Mouse (Mus musculus) limb, embryonic 14.5 days (tissue): ENCODE measurements around the gene Ptpra. TPM values are rescaled to one million over a fixed set of nuclear protein-coding genes. Genes with fewer than 3 reads are reported as not detected.
"Not testable (repeated sequence)": the region's sequence is repeated elsewhere in the genome, so short reads cannot be mapped to it uniquely, and the experiment has no call there.

Experiments used
- ATAC-seq: fragments of 200-750 bp; cut with Nextera tagmentation; 2 replicates; pipeline ENCODE4 v1.8.0; 2017; ENCODE audit warnings: low read depth, moderate number of reproducible peaks, moderate TSS enrichment; ENCODE audit not compliant: low FRiP score
- DNase-seq: peaks from one replicate; pipeline ENCODE4 v3.0.0-alpha.2; 2015; ENCODE audit warnings: low spot score
- H3K27ac ChIP-seq: fragments of 300-500 bp; sonication (generic); replicated peaks from 2 replicates; pipeline ENCODE4 v1.5.1; 2014; ENCODE audit warnings: low read depth, mild to moderate bottlenecking, low read length, moderate library complexity, mixed read lengths
- H3K27me3 ChIP-seq: fragments of 300-500 bp; sonication (generic); 2 replicates; pipeline ENCODE4 v1.6.1; 2014; ENCODE audit warnings: low read length, mixed read lengths; ENCODE audit not compliant: control insufficient read depth, insufficient read depth
- H3K36me3 ChIP-seq: fragments of 300-500 bp; sonication (generic); 2 replicates; pipeline ENCODE4 v1.6.1; 2014; ENCODE audit warnings: mild to moderate bottlenecking, low read length, moderate library complexity, mixed read lengths; ENCODE audit not compliant: control insufficient read depth, insufficient read depth
- H3K4me1 ChIP-seq: fragments of 300-500 bp; sonication (generic); 2 replicates; pipeline ENCODE4 v1.6.1; 2014; ENCODE audit warnings: antibody characterized with exemption, low read length, mixed read lengths; ENCODE audit not compliant: control insufficient read depth, insufficient read depth
- H3K4me2 ChIP-seq: fragments of 300-500 bp; sonication (generic); replicated peaks from 2 replicates; pipeline ENCODE4 v1.6.1; 2014; ENCODE audit warnings: low read depth, mild to moderate bottlenecking, low read length, moderate library complexity; ENCODE audit not compliant: severe bottlenecking
- H3K4me3 ChIP-seq: fragments of 300-500 bp; sonication (generic); replicated peaks from 2 replicates; pipeline ENCODE4 v1.5.1; 2014; ENCODE audit warnings: low read length
- H3K9ac ChIP-seq: fragments of 300-500 bp; sonication (generic); 2 replicates; pipeline ENCODE4 v1.6.1; 2014; ENCODE audit warnings: mild to moderate bottlenecking, low read depth, low read length, moderate library complexity; ENCODE audit not compliant: severe bottlenecking
- H3K9me3 ChIP-seq: fragments of 300-500 bp; sonication (generic); 2 replicates; pipeline ENCODE4 v1.6.1; 2016; ENCODE audit warnings: low read length; ENCODE audit not compliant: control insufficient read depth
- POLR2A ChIP-seq: fragments of 200-500 bp; IDR thresholded peaks from 2 replicates; pipeline ENCODE4 v1.8.0; 2012; ENCODE audit warnings: inconsistent platforms, mild to moderate bottlenecking, moderate library complexity, borderline replicate concordance; ENCODE audit not compliant: insufficient read depth, insufficient read length; ENCODE audit errors: extremely low read depth
- WGBS: fragments of 180-500 bp; shearing (Covaris S2); extraction: QIAGEN DNeasy Blood & Tissue Kit; methylation state at CpG from one replicate; pipeline ENCODE4 v1.1.7; 2014; 5-methylcytosine and 5-hydroxymethylcytosine counted together
- polyA plus RNA-seq, 2 experiments: library from polyadenylated mRNA; depleted of rRNA in 1 of 2; stranded (reverse) in 1 of 2; unstranded in 1 of 2; fragments of >200 nt; fragmentation: Nextera tagmentation in 1 of 2; extraction: Ambion mirVana in 1 of 2; gene quantifications; 2 replicates each; pipeline versions ENCODE4 v1.2.1 to v1.2.3; 2012 to 2014

Gene Ptpra
- polyA plus RNA-seq, 2 experiments = 94.9 to 118 TPM

DNA sequence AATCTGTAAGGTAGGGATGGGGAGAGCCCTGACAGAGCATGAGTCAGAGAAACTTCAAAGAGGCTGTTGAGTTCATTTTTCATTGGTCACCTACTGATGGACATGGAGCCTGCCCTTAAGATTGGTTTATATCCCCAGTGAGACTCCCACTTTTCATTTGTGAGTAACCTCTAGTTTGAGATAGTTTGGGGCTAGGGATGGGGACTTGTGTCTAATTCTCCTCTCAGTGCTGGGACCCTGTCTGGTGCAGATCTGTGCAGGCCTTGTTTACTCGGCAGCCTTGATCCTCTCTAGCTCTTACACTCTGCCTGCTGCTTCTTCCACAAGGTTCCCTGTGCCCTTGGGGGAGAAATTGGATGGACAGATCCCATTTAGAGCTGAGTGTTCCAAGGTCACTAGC, 34.1 kb downstream of the Ptpra start:
- Histone ChIP-seq H3K36me3 (no peaks in the 10 kb centered on the region), H3K4me2 (no peak overlapping the region), H3K9ac (no peak overlapping the region), H3K4me3 (no peak overlapping the region), H3K27ac (no peak overlapping the region), H3K27me3 (no peaks in the 10 kb centered on the region), H3K9me3 (peaks cover 4% of the 10 kb centered on the region; the same call in 1 of the 2 replicates), H3K4me1 (no peaks in the 10 kb centered on the region)
- TF ChIP-seq POLR2A = no peak
- no peak for DNase-seq
- 87% methylated on average over 1 of the region's 1 CpGs for WGBS
- no peak for ATAC-seq

DNA sequence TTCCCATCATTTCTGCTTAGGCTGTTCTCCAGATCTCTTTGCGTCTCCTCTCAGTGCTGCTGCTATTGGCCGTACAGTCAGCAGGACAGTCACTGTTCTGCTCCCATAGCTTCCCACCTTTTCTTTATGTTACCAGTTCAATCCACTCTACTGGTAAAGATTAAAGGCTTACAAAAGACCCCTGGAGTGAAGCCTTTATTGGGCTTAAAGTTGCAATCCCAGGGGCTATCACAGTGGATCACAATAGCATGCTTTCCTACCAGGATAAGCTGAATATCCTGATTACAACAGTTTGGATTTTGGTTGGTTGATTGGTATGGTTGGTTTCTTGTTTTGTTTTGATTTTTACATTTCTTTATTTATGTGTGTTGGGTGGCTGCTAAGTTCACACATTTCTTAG, 37.9 kb downstream of the Ptpra start:
- H3K36me3 ChIP-seq = no peaks in the 10 kb centered on the region
- no peaks in the 10 kb centered on the region for H3K9me3 ChIP-seq
- WGBS = 80% methylated on average over 2 of the region's 2 CpGs
- no peak for DNase-seq
- H3K9ac ChIP-seq = no peak overlapping the region
- TF ChIP-seq POLR2A = no peak
- H3K4me1 ChIP-seq = 0 out of 2 replicates have a peak, but pooled peaks cover 2% of the 10 kb centered on the region
- no peak overlapping the region for H3K27ac ChIP-seq
- no peak overlapping the region for H3K4me2 ChIP-seq
- no peaks in the 10 kb centered on the region for H3K27me3 ChIP-seq
- no peak overlapping the region for H3K4me3 ChIP-seq
- no peak for ATAC-seq

GRCm38 (mm10) chr2:130488600-130488999, 38.5 kb downstream of the Ptpra start:
- H3K36me3 ChIP-seq = no peaks in the 10 kb centered on the region
- WGBS = 92% methylated on average over 4 of the region's 4 CpGs
- no peak overlapping the region for H3K4me3 ChIP-seq
- no peak overlapping the region for H3K27ac ChIP-seq
- no peak for TF ChIP-seq POLR2A
- ATAC-seq (no peak), DNase-seq (peak; percentile 8)
- H3K27me3 ChIP-seq = no peaks in the 10 kb centered on the region
- H3K4me1 ChIP-seq = 0 out of 2 replicates have a peak, but pooled peaks cover 2% of the 10 kb centered on the region
- H3K9ac ChIP-seq = no peak overlapping the region
- no peaks in the 10 kb centered on the region for H3K9me3 ChIP-seq
- H3K4me2 ChIP-seq = no peak overlapping the region

DNA sequence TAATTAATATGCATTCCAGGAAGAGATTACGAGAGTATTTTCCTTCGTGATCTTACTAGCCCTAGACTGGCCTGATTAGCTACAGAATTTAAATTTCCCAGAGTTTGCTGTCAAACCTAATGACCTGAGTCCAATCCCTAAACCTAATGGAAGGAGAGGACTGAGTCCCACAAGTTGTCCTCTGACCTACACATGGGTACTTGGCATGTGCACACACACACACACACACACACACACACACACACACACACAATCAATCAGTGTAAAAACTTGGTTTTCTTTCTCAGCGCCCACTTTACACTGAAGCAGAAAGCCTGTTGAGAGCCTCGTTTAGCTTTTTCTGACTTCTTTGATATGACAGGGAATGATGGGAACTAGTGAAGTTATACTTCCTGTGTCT, 41.1 kb downstream of the Ptpra start:
- no peak overlapping the region for H3K9ac ChIP-seq
- no peak overlapping the region; the same call in 1 of the 2 replicates for H3K27ac ChIP-seq
- H3K4me2 ChIP-seq = no peak overlapping the region
- 58% methylated on average over 4 of the region's 4 CpGs for WGBS
- H3K4me3 ChIP-seq = no peak overlapping the region
- H3K9me3 ChIP-seq = no peaks in the 10 kb centered on the region
- no peaks in the 10 kb centered on the region for H3K36me3 ChIP-seq
- no peaks in the 10 kb centered on the region for H3K27me3 ChIP-seq
- 0 out of 2 replicates have a peak, but pooled peaks cover 2% of the 10 kb centered on the region for H3K4me1 ChIP-seq
- ATAC-seq (no peak), DNase-seq (no peak)
- no peak for TF ChIP-seq POLR2A

GRCm38 (mm10) chr2:130491587-130491986, 41.5 kb downstream of the Ptpra start:
- 28% methylated on average over 7 of the region's 7 CpGs for WGBS
- H3K9me3 ChIP-seq = no peaks in the 10 kb centered on the region
- no peak overlapping the region; the same call in 1 of the 2 replicates for H3K27ac ChIP-seq
- H3K4me2 ChIP-seq = no peak overlapping the region
- TF ChIP-seq POLR2A = no peak
- H3K4me3 ChIP-seq = no peak overlapping the region
- H3K9ac ChIP-seq = no peak overlapping the region
- H3K4me1 ChIP-seq = 0 out of 2 replicates have a peak, but pooled peaks cover 2% of the 10 kb centered on the region
- no peak for DNase-seq
- ATAC-seq = peak; percentile 30; the same call in 1 of the 2 replicates
- no peaks in the 10 kb centered on the region for H3K36me3 ChIP-seq
- H3K27me3 ChIP-seq = no peaks in the 10 kb centered on the region

DNA sequence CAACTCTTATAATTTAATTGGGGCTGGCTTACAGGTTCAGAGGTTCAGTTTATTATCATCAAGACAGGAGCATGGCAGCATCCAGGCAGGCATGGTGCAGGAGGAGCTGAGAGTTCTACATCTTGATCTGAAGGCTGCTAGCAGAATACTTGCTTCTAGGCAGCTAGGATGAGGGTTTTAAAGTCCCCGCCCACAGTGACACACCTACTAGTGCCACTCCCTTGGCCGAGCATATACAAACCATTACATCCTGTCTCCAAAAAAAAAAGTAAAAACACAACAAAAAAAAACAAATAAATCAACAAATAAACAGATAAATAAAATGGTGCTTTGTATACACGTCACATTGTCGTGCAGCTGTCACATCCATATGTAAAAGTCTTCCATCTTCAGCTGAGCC, 45.0 kb downstream of the Ptpra start:
- H3K36me3 ChIP-seq, ATAC-seq, H3K4me3 ChIP-seq, DNase-seq, H3K4me1 ChIP-seq, H3K27me3 ChIP-seq, H3K9me3 ChIP-seq, H3K9ac ChIP-seq, H3K27ac ChIP-seq, H3K4me2 ChIP-seq: not testable (repeated sequence)
- 89% methylated on average over 4 of the region's 4 CpGs for WGBS
